Mouse (Mus musculus): ENCODE data around the gene Fbxl12. TPM values are rescaled to one million over a fixed set of nuclear protein-coding genes. Genes with fewer than 3 reads are reported as not detected.
A peak's percentile ranks its signal among the peaks of the same experiment; 100 is the strongest.

Gene Fbxl12
- polyA plus RNA-seq, 1 experiment from 2014 or later, result 21.5 TPM

- Histone ChIP-seq H3K27ac (no peak overlapping the region), H3K9me3 (no peaks in the 10 kb centered on the region), H3K36me3 (peaks cover 11% of the 10 kb centered on the region), H3K4me3 (no peak overlapping the region), H3K9ac (no peak overlapping the region), H3K27me3 (no peaks in the 10 kb centered on the region), H3K4me2 (replicated peaks) (no peak overlapping the region), H3K4me1 (no peaks in the 10 kb centered on the region)
- 84% methylated on average over 5 of the region's 5 CpGs for WGBS
- no peak for ATAC-seq (ENCODE audit: low FRiP score, low read depth)
Measured at GRCm38 (mm10) chr9:20609831-20610464, 34.6 kb downstream of the Fbxl12 start.

- under 1% methylated on average over 57 of the region's 57 CpGs for WGBS
- Histone ChIP-seq H3K9me3 (no peaks in the 10 kb centered on the region), H3K36me3 (peaks cover 14% of the 10 kb centered on the region), H3K9ac (peak overlapping the region; percentile 86), H3K27me3 (no peaks in the 10 kb centered on the region), H3K27ac (peak overlapping the region; percentile 96), H3K4me3 (peak overlapping the region; percentile 70), H3K4me2 (replicated peaks) (peak overlapping the region; percentile 75), H3K4me1 (no peaks in the 10 kb centered on the region)
- ATAC-seq (ENCODE audit: low FRiP score, low read depth), result peak; percentile 89
Measured at GRCm38 (mm10) chr9:20607100-20607974, 37.2 kb downstream of the Fbxl12 start.

GRCm38 (mm10) chr9:20606269-20606668 is 38.3 kb downstream of the Fbxl12 start:
- Histone ChIP-seq H3K4me2 (replicated peaks) (peak overlapping the region; percentile 75; the same call in 1 of the 2 replicates), H3K27ac (no peak overlapping the region), H3K36me3 (peaks cover 19% of the 10 kb centered on the region), H3K9me3 (no peaks in the 10 kb centered on the region), H3K27me3 (no peaks in the 10 kb centered on the region), H3K4me3 (peak overlapping the region; percentile 70; the same call in 1 of the 2 replicates), H3K4me1 (no peaks in the 10 kb centered on the region), H3K9ac (no peak overlapping the region)
- ATAC-seq (ENCODE audit: low FRiP score, low read depth), result no peak
- WGBS, result 92% methylated on average over 1 of the region's 1 CpGs

- H3K36me3 ChIP-seq, result peaks cover 23% of the 10 kb centered on the region
- WGBS, result 84% methylated on average over 6 of the region's 6 CpGs
- no peak for ATAC-seq (ENCODE audit: low FRiP score, low read depth)
- no peak overlapping the region for H3K4me3 ChIP-seq
- H3K27me3 ChIP-seq, result no peaks in the 10 kb centered on the region
- H3K27ac ChIP-seq, result no peak overlapping the region
- no peaks in the 10 kb centered on the region for H3K9me3 ChIP-seq
- no peak overlapping the region for H3K4me2 ChIP-seq (replicated peaks)
- H3K4me1 ChIP-seq, result no peaks in the 10 kb centered on the region
- H3K9ac ChIP-seq, result no peak overlapping the region
Measured at GRCm38 (mm10) chr9:20601270-20601669, 43.3 kb downstream of the Fbxl12 start.

GRCm38 (mm10) chr9:20581175-20581634 is 63.4 kb downstream of the Fbxl12 start, which contains the start of gene Zfp846:
TSS of gene Zfp846 (plus strand) at chr9:20581291.
- Histone ChIP-seq H3K36me3 (peaks cover 22% of the 10 kb centered on the region), H3K4me3 (peak within 1 kb of the TSS; percentile 69), H3K4me2 (replicated peaks) (peak within 1 kb of the TSS; percentile 62), H3K9ac (peak within 1 kb of the TSS; percentile 85), H3K27me3 (peaks cover 17% of the 10 kb centered on the region), H3K9me3 (peaks cover 4% of the 10 kb centered on the region; the same call in 1 of the 2 replicates), H3K27ac (peak within 1 kb of the TSS; percentile 82; the same call in 1 of the 2 replicates), H3K4me1 (peaks cover 4% of the 10 kb centered on the region; the same call in 1 of the 2 replicates)
- WGBS, result under 1% methylated on average over 30 of the region's 30 CpGs
- ATAC-seq (ENCODE audit: low FRiP score, low read depth), result peak; percentile 98

- Histone ChIP-seq H3K9me3 (no peaks in the 10 kb centered on the region), H3K4me2 (replicated peaks) (no peak overlapping the region), H3K36me3 (no peaks in the 10 kb centered on the region), H3K4me1 (no peaks in the 10 kb centered on the region), H3K27ac (no peak overlapping the region), H3K9ac (no peak overlapping the region), H3K4me3 (no peak overlapping the region), H3K27me3 (peaks cover 21% of the 10 kb centered on the region)
- 77% methylated on average over 2 of the region's 2 CpGs for WGBS
- ATAC-seq (ENCODE audit: low FRiP score, low read depth), result no peak
Measured at GRCm38 (mm10) chr9:20576591-20576990, 68.0 kb downstream of the Fbxl12 start.

- ATAC-seq (ENCODE audit: low FRiP score, low read depth), result no peak
Measured at GRCm38 (mm10) chr9:20571060-20571459, 73.5 kb downstream of the Fbxl12 start.

More at GRCm38 (mm10) chr9:20571060-20571459, 73.5 kb downstream of the Fbxl12 start:
- no peak overlapping the region for H3K9ac ChIP-seq
- H3K4me3 ChIP-seq, result no peak overlapping the region
- H3K27me3 ChIP-seq, result peaks cover 4% of the 10 kb centered on the region; the same call in 1 of the 2 replicates
- H3K9me3 ChIP-seq, result no peaks in the 10 kb centered on the region
- no peaks in the 10 kb centered on the region for H3K36me3 ChIP-seq
- H3K27ac ChIP-seq, result no peak overlapping the region
- no peak overlapping the region for H3K4me2 ChIP-seq (replicated peaks)
- H3K4me1 ChIP-seq, result no peaks in the 10 kb centered on the region

Other genes starting within 250 kb of the Fbxl12 start
- gene Zfp26, start 184.6 kb downstream of the Fbxl12 start, polyA plus RNA-seq (2015; fragmentation: Nextera tagmentation; extraction: Ambion mirVana), result 20.3 TPM in 2 replicates
- 18.6 and 23.3 TPM in 2 replicates for gene Zfp426, start 152.0 kb downstream of the Fbxl12 start, polyA plus RNA-seq (2015; fragmentation: Nextera tagmentation; extraction: Ambion mirVana)
- gene Zfp266, start 123.3 kb downstream of the Fbxl12 start, polyA plus RNA-seq (2015; fragmentation: Nextera tagmentation; extraction: Ambion mirVana), result 144 and 152 TPM in 2 replicates
- 25.2 and 28.3 TPM in 2 replicates for gene Zfp846, start 63.5 kb downstream of the Fbxl12 start, polyA plus RNA-seq (2015; fragmentation: Nextera tagmentation; extraction: Ambion mirVana)
- gene Ubl5, start 1.9 kb downstream of the Fbxl12 start, polyA plus RNA-seq (2015; fragmentation: Nextera tagmentation; extraction: Ambion mirVana), result 375 and 411 TPM in 2 replicates
- gene Pin1, start 7.3 kb upstream of the Fbxl12 start, polyA plus RNA-seq (2015; fragmentation: Nextera tagmentation; extraction: Ambion mirVana), result 49.9 and 50.5 TPM in 2 replicates
- 4.9 and 5.7 TPM in 2 replicates for gene Olfm2, start 101.6 kb upstream of the Fbxl12 start, polyA plus RNA-seq (2015; fragmentation: Nextera tagmentation; extraction: Ambion mirVana)
- gene Col5a3, start 170.3 kb upstream of the Fbxl12 start, polyA plus RNA-seq (2015; fragmentation: Nextera tagmentation; extraction: Ambion mirVana), result 0.60 and 0.62 TPM in 2 replicates
- gene Rdh8, start 173.7 kb upstream of the Fbxl12 start, polyA plus RNA-seq (2015; fragmentation: Nextera tagmentation; extraction: Ambion mirVana), result not detected in 2 replicates
- gene A230050P20Rik, start 223.9 kb upstream of the Fbxl12 start, polyA plus RNA-seq (2015; fragmentation: Nextera tagmentation; extraction: Ambion mirVana), result 4.6 and 5.6 TPM in 2 replicates
- 2.9 and 3.3 TPM in 2 replicates for gene Angptl6, start 235.0 kb upstream of the Fbxl12 start, polyA plus RNA-seq (2015; fragmentation: Nextera tagmentation; extraction: Ambion mirVana)
- gene Ppan, start 243.4 kb upstream of the Fbxl12 start, polyA plus RNA-seq (2015; fragmentation: Nextera tagmentation; extraction: Ambion mirVana), result 85.9 and 91.3 TPM in 2 replicates

All from limb, embryonic 13.5 days (tissue).